Mouse (Mus musculus) cerebellum, postnatal 4 days (tissue): ENCODE results near the gene Smarcd2.
"Not testable (repeated sequence)": the region's sequence is repeated elsewhere in the genome, so short reads cannot be mapped to it uniquely, and the experiment has no call there.

Experiments used
- DNase-seq, 2 experiments: peaks; one replicate each; pipeline ENCODE4 v3.0.0; 2022; ENCODE audit warnings: low spot score in 2 of 2, mixed read lengths in 1 of 2

Gene Smarcd2

DNA sequence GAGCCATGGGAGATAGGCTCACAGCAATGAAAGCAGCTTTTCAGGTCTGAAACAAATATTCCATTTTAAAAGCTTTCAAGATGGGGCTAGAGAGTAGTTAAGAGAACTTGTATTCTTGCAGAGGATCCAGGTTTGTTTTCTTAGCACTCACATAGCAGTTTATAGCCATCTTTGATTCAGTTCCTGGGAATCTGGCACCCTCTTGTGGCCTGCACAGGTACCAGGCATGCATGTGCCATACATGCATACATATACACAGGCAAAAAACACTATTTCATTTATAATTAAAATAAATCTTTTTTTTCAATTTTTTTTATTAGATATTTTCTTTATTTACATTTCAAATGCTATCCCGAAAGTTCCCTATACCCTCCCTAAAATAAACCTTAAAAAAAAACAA lies 25.9 kb downstream of the Smarcd2 start:
- DNase-seq, result no peak

DNA sequence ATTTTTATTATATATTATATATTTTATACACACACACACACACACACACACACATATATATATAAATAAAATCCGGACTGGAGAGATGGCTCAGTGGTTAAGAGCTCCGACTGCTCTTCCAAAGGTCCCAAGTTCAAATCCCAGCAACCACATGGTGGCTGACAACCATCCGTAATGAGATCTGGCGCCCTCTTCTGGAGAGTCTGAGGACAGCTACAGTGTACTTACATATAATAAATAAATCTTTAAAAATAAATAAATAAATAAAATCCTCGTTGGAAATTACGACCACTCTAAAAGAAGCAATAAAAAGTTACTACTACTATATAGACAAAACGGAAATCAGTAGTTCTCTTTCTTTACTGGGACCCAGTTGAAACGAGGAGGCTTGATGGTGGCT lies 38.8 kb downstream of the Smarcd2 start:
- DNase-seq, result not testable (repeated sequence)

DNA sequence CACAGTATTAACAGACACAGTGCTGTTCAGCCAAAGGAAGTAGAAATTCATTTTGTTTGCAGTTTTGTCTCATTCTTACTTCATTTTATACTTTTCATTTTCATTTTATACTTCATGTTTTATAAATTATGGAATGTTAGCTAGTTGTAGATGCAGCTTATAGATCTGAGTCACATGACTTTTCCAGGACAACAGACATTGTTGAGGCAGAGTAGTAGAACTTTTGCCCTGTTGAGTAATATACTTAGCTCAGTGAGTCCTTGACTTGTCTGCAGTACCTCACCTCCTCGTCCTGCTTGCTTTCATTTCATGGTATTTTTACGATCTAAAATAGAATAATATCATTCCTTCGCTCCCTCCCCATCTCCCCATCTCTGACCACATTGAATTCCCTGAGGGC lies 52.2 kb downstream of the Smarcd2 start:
- no peak for DNase-seq

DNA sequence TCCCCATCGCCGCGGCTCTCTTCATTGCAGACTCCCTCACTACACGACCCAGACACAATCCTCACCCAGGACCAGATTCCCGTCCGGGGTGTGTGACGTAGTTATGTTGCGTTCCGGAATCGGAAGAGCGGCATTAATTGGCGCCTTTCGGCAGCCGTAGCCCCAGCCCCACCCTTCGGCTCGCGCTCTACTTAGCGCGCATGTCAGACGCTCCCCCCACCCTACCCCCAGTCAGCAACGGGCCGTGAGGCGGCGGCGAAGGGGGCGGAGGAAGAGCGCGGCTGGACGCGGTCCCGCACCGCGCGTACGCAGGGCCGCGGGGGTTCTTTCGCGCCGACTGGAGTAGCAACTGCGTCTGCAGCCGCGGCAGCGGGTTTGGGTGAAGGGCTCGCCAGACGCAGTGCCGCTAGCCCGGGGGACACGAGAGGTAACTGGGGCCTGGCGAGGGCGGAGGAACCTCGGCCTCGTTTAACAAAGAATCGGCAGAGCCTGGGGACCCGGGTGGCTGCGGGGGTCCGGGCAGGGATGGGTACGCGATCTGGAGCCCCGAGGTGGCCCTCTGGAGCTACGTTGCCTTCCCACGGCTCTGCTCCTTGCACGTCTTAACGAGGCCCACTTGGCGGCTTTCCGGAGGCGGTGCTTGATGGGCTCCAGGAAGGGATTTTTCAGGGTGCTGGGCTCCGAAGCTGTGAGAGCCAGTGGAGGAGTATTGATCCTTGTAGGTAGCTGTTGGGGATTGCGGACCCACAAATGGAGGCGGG lies 55.9 kb downstream of the Smarcd2 start, which contains the start of gene Ddx42:
Gene Ddx42, plus strand, starts transcription at position 197 of the 761 bp plus-strand sequence.
- peak; percentile 75 to 89 for DNase-seq

DNA sequence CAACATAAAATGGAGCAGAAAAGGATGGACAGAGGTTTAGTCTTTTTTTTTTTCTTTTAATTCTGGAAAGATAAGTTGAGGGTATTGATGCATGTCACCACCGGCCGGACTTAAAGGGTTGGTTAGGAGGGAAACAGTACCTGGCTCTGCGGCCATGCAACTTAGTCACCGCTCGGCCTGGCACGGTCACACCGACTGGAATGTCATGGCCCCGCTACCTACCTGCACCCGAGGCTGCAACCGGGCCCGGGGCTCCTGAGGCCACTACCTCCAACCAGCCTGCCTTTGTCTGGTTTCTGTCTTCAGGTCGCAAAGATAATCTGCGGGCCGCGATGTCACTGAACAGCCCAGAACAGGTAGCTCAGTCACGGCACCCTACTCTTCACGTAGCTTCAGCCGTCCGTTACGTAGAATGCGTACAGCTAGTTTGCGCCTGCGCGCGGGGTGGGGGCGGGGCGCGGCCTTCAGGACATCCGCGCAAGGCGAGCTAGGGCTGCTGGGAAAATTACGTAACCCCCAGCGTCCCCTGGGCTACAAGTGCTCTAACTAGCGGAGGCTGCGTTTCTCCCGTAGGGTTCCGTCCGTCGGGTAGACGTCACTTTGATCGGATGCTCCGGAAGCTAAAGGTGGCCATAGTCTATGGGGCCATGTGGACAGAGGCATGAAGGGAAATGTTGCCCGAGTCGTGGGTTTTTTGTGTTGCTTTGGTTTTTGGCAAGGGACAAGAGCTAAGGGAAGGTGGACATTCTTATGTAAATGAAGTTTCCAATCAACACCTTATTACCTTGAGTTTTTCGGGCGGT lies 56.6 kb downstream of the Smarcd2 start, which contains the start of gene Ccdc47:
Gene Ccdc47, minus strand, starts transcription at position 418 of the 803 bp plus-strand sequence.
- DNase-seq, result peak; percentile 90 to 96

DNA sequence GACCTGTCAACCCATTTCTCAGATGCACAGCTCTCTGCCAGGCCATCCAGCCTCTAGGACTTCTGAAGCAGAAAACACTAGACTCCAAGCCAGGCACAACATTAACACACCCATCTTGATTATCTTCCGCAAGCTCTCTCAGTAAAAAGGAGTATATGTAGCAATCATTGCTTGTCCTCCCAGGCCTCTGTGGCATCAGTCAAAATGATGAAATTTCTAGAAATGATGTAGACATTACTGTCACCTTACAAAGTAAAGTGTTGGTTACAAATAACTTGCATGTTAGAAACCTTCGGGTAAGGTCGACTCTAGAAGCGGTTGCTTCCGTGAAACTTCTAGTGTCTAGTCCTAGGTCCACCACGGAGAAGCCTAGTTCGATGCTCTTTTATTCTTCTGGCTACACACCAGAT lies 57.3 kb downstream of the Smarcd2 start:
- no peak for DNase-seq

DNA sequence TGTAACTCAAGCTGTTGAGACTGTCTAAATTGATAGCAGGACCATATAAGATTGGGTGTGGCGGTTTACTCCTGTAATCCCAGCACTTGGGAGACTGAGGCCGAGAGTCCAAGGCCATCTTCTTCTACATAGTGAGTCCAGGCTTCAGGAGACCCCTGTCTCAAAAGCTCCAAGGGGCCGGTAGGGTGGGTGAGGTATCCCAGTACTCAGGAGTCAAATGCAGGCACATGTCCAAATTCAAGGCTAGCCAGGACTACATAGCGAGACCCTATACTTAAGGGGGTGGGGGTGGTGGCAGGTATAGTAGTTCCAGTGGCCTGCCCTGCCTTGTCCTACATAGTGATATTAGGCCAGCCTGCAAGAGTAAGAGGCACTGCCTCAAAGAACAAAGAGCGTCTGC lies 57.9 kb downstream of the Smarcd2 start:
- no peak for DNase-seq
